Mouse (Mus musculus): ENCODE data around the gene Ccdc183. TPM values are rescaled to one million over a fixed set of nuclear protein-coding genes. Genes with fewer than 3 reads are reported as not detected.

Gene Ccdc183
- polyA plus RNA-seq, 1 experiment from 2014 or later, result 0.36 TPM

- H3K27me3 ChIP-seq, result peaks cover 40% of the 10 kb centered on the region
- ATAC-seq (ENCODE audit: low FRiP score, low read depth), result peak; percentile 98
- peak within 1 kb of the TSS; percentile 91 for H3K27ac ChIP-seq
- H3K9me3 ChIP-seq, result no peaks in the 10 kb centered on the region
- under 1% methylated on average over 44 of the region's 45 CpGs for WGBS
- peaks cover 35% of the 10 kb centered on the region for H3K36me3 ChIP-seq
- peak within 1 kb of the TSS; percentile 97 for H3K4me2 ChIP-seq (replicated peaks)
- H3K4me3 ChIP-seq, result peak within 1 kb of the TSS; percentile 67
- peaks cover 60% of the 10 kb centered on the region for H3K4me1 ChIP-seq
- H3K9ac ChIP-seq, result peak within 1 kb of the TSS; percentile 73
Observed at GRCm38 (mm10) chr2:25574579-25575431, 42.7 kb downstream of the Ccdc183 start, which contains the start of the genes Mamdc4 and Phpt1. Gene Mamdc4 (minus strand): TSS chr2:25574845. Gene Phpt1 (minus strand): TSS chr2:25575224.

- peaks cover 42% of the 10 kb centered on the region for H3K36me3 ChIP-seq
- H3K27me3 ChIP-seq, result peaks cover 34% of the 10 kb centered on the region
- H3K4me3 ChIP-seq, result peak overlapping the region; percentile 67
- H3K4me1 ChIP-seq, result peaks cover 53% of the 10 kb centered on the region
- peak overlapping the region; percentile 73 for H3K9ac ChIP-seq
- H3K4me2 ChIP-seq (replicated peaks), result peak overlapping the region; percentile 97
- 15% methylated on average over 11 of the region's 11 CpGs for WGBS
- no peaks in the 10 kb centered on the region for H3K9me3 ChIP-seq
- H3K27ac ChIP-seq, result peak overlapping the region; percentile 83; the same call in 1 of the 2 replicates
- ATAC-seq (ENCODE audit: low FRiP score, low read depth), result no peak
Observed at GRCm38 (mm10) chr2:25574136-25574535, 43.3 kb downstream of the Ccdc183 start.

GRCm38 (mm10) chr2:25573068-25573467 is 44.4 kb downstream of the Ccdc183 start:
- 97% methylated on average over 2 of the region's 2 CpGs for WGBS
- ATAC-seq (ENCODE audit: low FRiP score, low read depth), result no peak
- H3K4me2 ChIP-seq (replicated peaks), result peak overlapping the region; percentile 97; the same call in 1 of the 2 replicates
- H3K27ac ChIP-seq, result no peak overlapping the region
- peaks cover 52% of the 10 kb centered on the region for H3K36me3 ChIP-seq
- H3K4me3 ChIP-seq, result 0 out of 2 replicates have a peak overlapping the region, but pooled peaks have one; percentile 67
- peaks cover 23% of the 10 kb centered on the region for H3K27me3 ChIP-seq
- H3K9ac ChIP-seq, result peak overlapping the region; percentile 50
- H3K9me3 ChIP-seq, result no peaks in the 10 kb centered on the region
- peaks cover 42% of the 10 kb centered on the region for H3K4me1 ChIP-seq

GRCm38 (mm10) chr2:25571221-25571620 is 46.3 kb downstream of the Ccdc183 start:
- 89% methylated on average over 4 of the region's 4 CpGs for WGBS
- Histone ChIP-seq H3K4me1 (peaks cover 25% of the 10 kb centered on the region), H3K9ac (no peak overlapping the region; the same call in 1 of the 2 replicates), H3K36me3 (peaks cover 71% of the 10 kb centered on the region), H3K4me2 (replicated peaks) (no peak overlapping the region), H3K27ac (no peak overlapping the region), H3K4me3 (no peak overlapping the region), H3K9me3 (no peaks in the 10 kb centered on the region), H3K27me3 (peaks cover 4% of the 10 kb centered on the region)
- ATAC-seq (ENCODE audit: low FRiP score, low read depth), result no peak

DNA sequence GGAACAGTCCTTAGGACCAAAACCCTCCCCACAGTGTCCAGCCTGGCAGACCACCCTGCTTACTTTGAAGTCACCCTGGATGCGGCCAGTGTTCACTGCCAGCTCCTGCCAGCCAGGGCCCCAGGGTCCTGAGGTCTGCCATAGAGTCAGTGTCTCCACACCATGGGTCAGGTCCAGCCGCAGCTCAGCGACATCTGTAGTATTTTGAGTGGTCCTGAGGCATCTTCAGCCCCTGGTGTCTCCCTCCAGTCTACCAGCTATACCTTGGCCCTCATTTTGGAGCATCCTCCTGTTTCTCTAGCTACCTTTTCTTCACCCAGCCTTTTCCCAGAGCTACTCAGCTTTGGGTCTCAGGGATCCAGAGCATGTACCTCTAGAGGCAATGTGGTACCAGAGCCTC is 48.2 kb downstream of the Ccdc183 start:
- Histone ChIP-seq H3K9me3 (no peaks in the 10 kb centered on the region), H3K4me2 (replicated peaks) (no peak overlapping the region), H3K36me3 (peaks cover 90% of the 10 kb centered on the region), H3K4me1 (peaks cover 16% of the 10 kb centered on the region), H3K27me3 (no peaks in the 10 kb centered on the region), H3K4me3 (no peak overlapping the region), H3K27ac (no peak overlapping the region), H3K9ac (no peak overlapping the region)
- WGBS, result 94% methylated on average over 3 of the region's 3 CpGs
- no peak for ATAC-seq (ENCODE audit: low FRiP score, low read depth)

DNA sequence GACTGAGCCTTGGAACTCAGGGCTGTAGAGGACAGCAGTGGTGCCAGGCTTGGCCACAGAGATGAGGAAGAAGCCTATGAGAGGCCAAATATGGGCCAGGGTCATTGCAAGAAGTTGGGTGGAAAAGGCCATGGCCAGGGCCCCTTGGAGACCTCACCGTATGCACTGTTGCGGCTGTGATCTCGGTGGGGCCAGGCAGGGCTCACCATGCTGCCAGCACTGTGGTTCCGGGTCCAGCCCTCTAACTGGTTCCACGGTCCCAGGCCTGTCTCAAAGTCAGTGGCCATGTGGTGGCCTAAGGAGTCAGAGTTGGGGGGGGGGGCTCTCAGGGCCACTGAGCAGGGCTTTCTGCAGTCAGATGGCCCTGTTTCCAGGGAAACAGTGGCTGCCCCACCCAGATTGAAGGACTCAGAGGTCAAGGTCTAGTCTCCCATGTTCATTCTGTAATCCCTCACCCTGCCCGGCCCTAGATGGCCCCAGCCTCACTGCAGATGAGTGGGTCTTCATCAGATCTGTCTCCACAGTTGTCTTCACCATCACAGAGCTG is 48.9 kb downstream of the Ccdc183 start:
- Histone ChIP-seq H3K4me3 (no peak overlapping the region), H3K4me1 (peaks cover 9% of the 10 kb centered on the region), H3K9ac (no peak overlapping the region), H3K4me2 (replicated peaks) (no peak overlapping the region), H3K27me3 (no peaks in the 10 kb centered on the region), H3K9me3 (no peaks in the 10 kb centered on the region), H3K27ac (no peak overlapping the region), H3K36me3 (peaks cover 97% of the 10 kb centered on the region)
- ATAC-seq (ENCODE audit: low FRiP score, low read depth), result no peak
- 93% methylated on average over 6 of the region's 6 CpGs for WGBS

- WGBS, result 89% methylated on average over 6 of the region's 6 CpGs
- no peaks in the 10 kb centered on the region for H3K4me1 ChIP-seq
- H3K4me2 ChIP-seq (replicated peaks), result no peak overlapping the region
- no peak overlapping the region for H3K9ac ChIP-seq
- H3K4me3 ChIP-seq, result no peak overlapping the region
- no peak for ATAC-seq (ENCODE audit: low FRiP score, low read depth)
- no peaks in the 10 kb centered on the region for H3K27me3 ChIP-seq
- no peaks in the 10 kb centered on the region for H3K9me3 ChIP-seq
- peaks cover 100% of the 10 kb centered on the region for H3K36me3 ChIP-seq
- no peak overlapping the region for H3K27ac ChIP-seq
Observed at GRCm38 (mm10) chr2:25566558-25566957, 50.9 kb downstream of the Ccdc183 start.

DNA sequence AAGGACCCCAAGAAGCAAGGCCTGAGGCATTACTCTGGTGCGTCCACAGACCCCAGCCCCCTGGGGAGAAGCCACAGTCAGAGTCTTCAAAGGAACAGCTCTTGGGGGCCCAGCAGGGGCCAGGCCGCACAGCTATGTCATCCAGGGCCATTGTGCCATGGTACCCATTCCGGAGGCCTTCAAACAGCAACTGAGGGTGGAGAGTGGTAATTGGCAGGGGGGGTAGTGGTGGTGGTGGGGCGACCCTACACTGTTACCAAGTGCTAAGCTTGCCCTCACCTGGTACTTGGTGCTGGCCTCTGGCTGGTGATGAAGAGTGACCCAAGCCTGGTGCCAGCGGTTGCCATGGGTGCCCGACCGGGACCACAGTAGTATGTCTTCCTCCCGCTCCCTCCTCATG is 51.7 kb downstream of the Ccdc183 start:
- 86% methylated on average over 8 of the region's 8 CpGs for WGBS
- no peaks in the 10 kb centered on the region for H3K4me1 ChIP-seq
- H3K27ac ChIP-seq, result no peak overlapping the region
- no peaks in the 10 kb centered on the region for H3K27me3 ChIP-seq
- no peak overlapping the region for H3K4me2 ChIP-seq (replicated peaks)
- H3K9ac ChIP-seq, result no peak overlapping the region
- peaks cover 100% of the 10 kb centered on the region for H3K36me3 ChIP-seq
- no peak overlapping the region for H3K4me3 ChIP-seq
- H3K9me3 ChIP-seq, result no peaks in the 10 kb centered on the region
- no peak for ATAC-seq (ENCODE audit: low FRiP score, low read depth)

GRCm38 (mm10) chr2:25561946-25562345 is 55.5 kb downstream of the Ccdc183 start:
- Histone ChIP-seq H3K9ac (no peak overlapping the region; the same call in 1 of the 2 replicates), H3K36me3 (peaks cover 72% of the 10 kb centered on the region), H3K4me3 (no peak overlapping the region), H3K27me3 (no peaks in the 10 kb centered on the region), H3K4me1 (peaks cover 18% of the 10 kb centered on the region), H3K4me2 (replicated peaks) (no peak overlapping the region), H3K9me3 (no peaks in the 10 kb centered on the region), H3K27ac (no peak overlapping the region)
- 82% methylated on average over 9 of the region's 9 CpGs for WGBS
- no peak for ATAC-seq (ENCODE audit: low FRiP score, low read depth)

DNA sequence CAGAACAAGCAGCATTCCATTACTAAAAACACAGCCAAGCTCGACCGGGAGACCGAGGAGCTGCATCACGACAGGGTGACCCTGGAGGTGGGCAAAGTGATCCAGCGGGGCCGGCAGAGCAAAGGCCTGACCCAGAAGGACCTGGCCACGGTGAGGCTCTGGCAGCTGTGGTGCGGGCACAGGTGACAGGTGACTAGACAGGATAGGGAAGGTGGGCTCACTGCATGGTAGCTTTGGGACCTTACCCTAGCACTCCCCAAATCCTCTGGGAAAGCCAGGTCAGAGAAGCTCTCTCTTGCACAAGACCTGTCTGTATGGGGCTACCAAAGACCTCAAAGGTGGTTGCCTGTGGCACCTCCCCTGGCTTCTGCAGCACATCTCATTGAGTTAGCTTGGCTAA is 56.9 kb downstream of the Ccdc183 start:
- Histone ChIP-seq H3K9ac (no peak overlapping the region), H3K4me1 (peaks cover 22% of the 10 kb centered on the region), H3K4me2 (replicated peaks) (no peak overlapping the region), H3K9me3 (no peaks in the 10 kb centered on the region), H3K27ac (no peak overlapping the region), H3K4me3 (no peak overlapping the region), H3K27me3 (no peaks in the 10 kb centered on the region), H3K36me3 (peaks cover 58% of the 10 kb centered on the region)
- ATAC-seq (ENCODE audit: low FRiP score, low read depth), result no peak
- WGBS, result 85% methylated on average over 8 of the region's 8 CpGs

DNA sequence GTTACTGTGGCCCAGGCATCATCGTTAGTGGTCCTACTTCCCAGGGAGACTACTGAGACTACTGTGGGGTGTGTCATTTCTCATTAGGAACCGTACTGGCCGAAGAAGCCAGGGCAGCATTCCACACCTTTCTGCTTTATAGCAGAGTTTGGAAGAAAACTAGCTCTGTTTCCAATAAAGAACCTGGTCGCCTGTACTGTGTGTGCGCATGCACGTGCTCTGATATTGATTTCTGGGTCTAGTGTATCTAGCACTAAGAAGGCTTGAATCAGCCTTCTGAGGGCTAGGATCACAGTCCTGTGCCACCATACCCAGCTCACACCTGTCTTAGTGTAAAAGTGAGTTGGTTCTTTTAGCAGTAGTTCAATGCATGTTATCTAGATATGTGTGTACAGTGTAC is 58.7 kb downstream of the Ccdc183 start:
- Histone ChIP-seq H3K4me3 (peak overlapping the region; percentile 97), H3K4me2 (replicated peaks) (peak overlapping the region; percentile 93), H3K36me3 (peaks cover 40% of the 10 kb centered on the region), H3K9ac (peak overlapping the region; percentile 96), H3K9me3 (no peaks in the 10 kb centered on the region), H3K4me1 (peaks cover 22% of the 10 kb centered on the region), H3K27ac (no peak overlapping the region; the same call in 1 of the 2 replicates), H3K27me3 (no peaks in the 10 kb centered on the region)
- WGBS, result 36% methylated on average over 6 of the region's 6 CpGs
- no peak for ATAC-seq (ENCODE audit: low FRiP score, low read depth)

Data from limb, embryonic 13.5 days (tissue).